Mouse (Mus musculus): ENCODE data around the gene Clybl. TPM values are rescaled to one million over a fixed set of nuclear protein-coding genes. Genes with fewer than 3 reads are reported as not detected.

Gene Clybl
- polyA plus RNA-seq, 1 experiment from 2014 or later: 8.1 TPM

- Histone ChIP-seq H3K27ac (no peak overlapping the region), H3K36me3 (ENCODE audit: inconsistent target) (no peaks in the 10 kb centered on the region), H3K79me2 (ENCODE audit: inconsistent target) (no peaks in the 10 kb centered on the region), H3K4me3 (ENCODE audit: inconsistent target) (no peak overlapping the region)
- 90% methylated on average over 13 of the region's 15 CpGs for WGBS (ENCODE audit: missing documents)
These were observed 199.7 kb downstream of the Clybl start for GRCm38 (mm10) chr14:122380896-122381845.

DNA sequence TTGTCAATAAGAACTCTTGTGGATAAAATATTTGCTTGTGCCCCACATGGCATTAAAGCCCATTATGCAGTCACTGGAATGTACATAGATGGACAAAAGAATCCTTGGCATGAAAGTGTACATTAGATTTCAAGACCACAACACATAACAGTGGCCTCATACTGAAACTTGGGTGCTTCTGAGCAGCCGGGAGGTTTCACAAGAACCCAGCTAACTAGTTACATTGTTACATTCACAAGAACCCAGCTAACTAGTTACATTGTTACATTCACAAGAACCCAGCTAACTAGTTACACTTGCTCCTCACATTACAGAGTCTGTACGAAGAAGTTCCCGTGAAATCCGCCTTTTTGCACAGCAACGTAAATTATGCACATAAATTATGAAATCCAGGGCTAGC, 200.8 kb downstream of the Clybl start:
- no peaks in the 10 kb centered on the region for H3K79me2 ChIP-seq (ENCODE audit: inconsistent target)
- no peak overlapping the region for H3K4me3 ChIP-seq (ENCODE audit: inconsistent target)
- 96% methylated on average over 5 of the region's 5 CpGs for WGBS (ENCODE audit: missing documents)
- H3K27ac ChIP-seq: no peak overlapping the region
- H3K36me3 ChIP-seq (ENCODE audit: inconsistent target): no peaks in the 10 kb centered on the region

GRCm38 (mm10) chr14:122383931-122384330, 202.4 kb downstream of the Clybl start:
- WGBS (ENCODE audit: missing documents): 93% methylated on average over 6 of the region's 6 CpGs
- Histone ChIP-seq H3K27ac (no peak overlapping the region), H3K79me2 (ENCODE audit: inconsistent target) (no peaks in the 10 kb centered on the region), H3K4me3 (ENCODE audit: inconsistent target) (no peak overlapping the region), H3K36me3 (ENCODE audit: inconsistent target) (no peaks in the 10 kb centered on the region)

GRCm38 (mm10) chr14:122384447-122385237, 203.1 kb downstream of the Clybl start:
- 92% methylated on average over 21 of the region's 21 CpGs for WGBS (ENCODE audit: missing documents)
- no peak overlapping the region for H3K4me3 ChIP-seq (ENCODE audit: inconsistent target)
- H3K27ac ChIP-seq: no peak overlapping the region
- no peaks in the 10 kb centered on the region for H3K36me3 ChIP-seq (ENCODE audit: inconsistent target)
- H3K79me2 ChIP-seq (ENCODE audit: inconsistent target): no peaks in the 10 kb centered on the region

- Histone ChIP-seq H3K79me2 (ENCODE audit: inconsistent target) (no peaks in the 10 kb centered on the region), H3K4me3 (ENCODE audit: inconsistent target) (no peak overlapping the region), H3K36me3 (ENCODE audit: inconsistent target) (no peaks in the 10 kb centered on the region), H3K27ac (no peak overlapping the region)
- WGBS (ENCODE audit: missing documents): 89% methylated on average over 3 of the region's 3 CpGs
These were observed 203.7 kb downstream of the Clybl start for GRCm38 (mm10) chr14:122385238-122385534.

- no peak overlapping the region for H3K27ac ChIP-seq
- no peaks in the 10 kb centered on the region for H3K36me3 ChIP-seq (ENCODE audit: inconsistent target)
- WGBS (ENCODE audit: missing documents): 100% methylated on average over 3 of the region's 5 CpGs
- H3K79me2 ChIP-seq (ENCODE audit: inconsistent target): no peaks in the 10 kb centered on the region
- H3K4me3 ChIP-seq (ENCODE audit: inconsistent target): no peak overlapping the region
These were observed 204.3 kb downstream of the Clybl start for GRCm38 (mm10) chr14:122385758-122386157.

- Histone ChIP-seq H3K27ac (no peak overlapping the region), H3K79me2 (ENCODE audit: inconsistent target) (no peaks in the 10 kb centered on the region), H3K36me3 (ENCODE audit: inconsistent target) (no peaks in the 10 kb centered on the region), H3K4me3 (ENCODE audit: inconsistent target) (no peak overlapping the region)
- 95% methylated on average over 17 of the region's 17 CpGs for WGBS (ENCODE audit: missing documents)
These were observed 205.0 kb downstream of the Clybl start for GRCm38 (mm10) chr14:122386281-122387130.

- 96% methylated on average over 5 of the region's 5 CpGs for WGBS (ENCODE audit: missing documents)
- Histone ChIP-seq H3K36me3 (ENCODE audit: inconsistent target) (no peaks in the 10 kb centered on the region), H3K4me3 (ENCODE audit: inconsistent target) (no peak overlapping the region)
These were observed 206.3 kb downstream of the Clybl start for GRCm38 (mm10) chr14:122387781-122388180.

GRCm38 (mm10) chr14:122388431-122389031, 207.0 kb downstream of the Clybl start:
- no peak overlapping the region for H3K4me3 ChIP-seq (ENCODE audit: inconsistent target)
- WGBS (ENCODE audit: missing documents): 93% methylated on average over 19 of the region's 19 CpGs
- no peaks in the 10 kb centered on the region for H3K79me2 ChIP-seq (ENCODE audit: inconsistent target)
- no peak overlapping the region for H3K27ac ChIP-seq
- H3K36me3 ChIP-seq (ENCODE audit: inconsistent target): no peaks in the 10 kb centered on the region

More at GRCm38 (mm10) chr14:122387781-122388180, 206.3 kb downstream of the Clybl start:
- Histone ChIP-seq H3K79me2 (ENCODE audit: inconsistent target) (no peaks in the 10 kb centered on the region), H3K27ac (no peak overlapping the region)

DNA sequence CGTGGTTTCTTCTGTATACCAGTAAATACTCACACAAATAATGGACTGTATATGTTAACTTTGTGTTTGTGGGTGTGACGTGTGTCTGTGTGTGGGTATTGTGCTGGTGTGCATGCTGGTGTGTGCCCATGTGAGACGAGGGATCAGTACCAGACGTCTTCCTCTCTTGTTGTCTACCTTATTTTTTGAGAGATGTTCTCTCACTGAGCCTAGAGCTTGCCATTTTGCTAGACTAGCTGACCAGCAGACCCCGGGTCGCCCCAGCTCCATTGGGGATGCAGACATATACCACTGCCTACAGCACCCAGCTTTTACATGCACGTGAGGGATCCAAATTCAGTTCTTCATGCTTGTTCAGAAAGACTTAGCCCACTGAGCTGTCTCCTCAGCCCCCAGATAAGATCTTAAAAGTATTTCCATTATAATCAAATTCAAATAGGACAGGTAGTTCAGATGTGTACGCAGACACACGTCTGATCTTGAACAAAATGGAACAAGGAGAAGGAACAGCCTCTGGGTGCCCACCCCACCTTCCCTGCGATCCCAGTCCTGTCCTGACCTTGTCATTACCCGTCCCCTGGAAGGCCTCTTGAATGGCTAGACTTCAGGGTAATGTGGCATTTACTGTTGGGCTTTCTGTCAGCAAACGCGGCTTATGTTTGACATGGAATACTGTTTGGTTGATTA, 208.3 kb downstream of the Clybl start:
- WGBS (ENCODE audit: missing documents): 90% methylated on average over 13 of the region's 13 CpGs
- Histone ChIP-seq H3K79me2 (ENCODE audit: inconsistent target) (no peaks in the 10 kb centered on the region), H3K36me3 (ENCODE audit: inconsistent target) (no peaks in the 10 kb centered on the region), H3K27ac (no peak overlapping the region), H3K4me3 (ENCODE audit: inconsistent target) (no peak overlapping the region)

- 1% methylated on average over 4 of the region's 4 CpGs for WGBS (ENCODE audit: missing documents)
- H3K79me2 ChIP-seq (ENCODE audit: inconsistent target): no peaks in the 10 kb centered on the region
- H3K36me3 ChIP-seq (ENCODE audit: inconsistent target): no peaks in the 10 kb centered on the region
- no peak overlapping the region for H3K27ac ChIP-seq
- no peak overlapping the region for H3K4me3 ChIP-seq (ENCODE audit: inconsistent target)
These were observed 209.4 kb downstream of the Clybl start for GRCm38 (mm10) chr14:122390935-122391334.

- Histone ChIP-seq H3K79me2 (ENCODE audit: inconsistent target) (no peaks in the 10 kb centered on the region), H3K27ac (no peak overlapping the region), H3K36me3 (ENCODE audit: inconsistent target) (no peaks in the 10 kb centered on the region), H3K4me3 (ENCODE audit: inconsistent target) (no peak overlapping the region)
- whole genome bisulfite sequencing (ENCODE audit: missing documents): 67% methylated on average over 1 of the region's 1 CpGs
These were observed 211.6 kb downstream of the Clybl start for GRCm38 (mm10) chr14:122393119-122393518.

- 86% methylated on average over 4 of the region's 4 CpGs for WGBS (ENCODE audit: missing documents)
- Histone ChIP-seq H3K36me3 (ENCODE audit: inconsistent target) (no peaks in the 10 kb centered on the region), H3K27ac (no peak overlapping the region), H3K79me2 (ENCODE audit: inconsistent target) (no peaks in the 10 kb centered on the region), H3K4me3 (ENCODE audit: inconsistent target) (no peak overlapping the region)
These were observed 217.2 kb downstream of the Clybl start for GRCm38 (mm10) chr14:122398676-122399075.

DNA sequence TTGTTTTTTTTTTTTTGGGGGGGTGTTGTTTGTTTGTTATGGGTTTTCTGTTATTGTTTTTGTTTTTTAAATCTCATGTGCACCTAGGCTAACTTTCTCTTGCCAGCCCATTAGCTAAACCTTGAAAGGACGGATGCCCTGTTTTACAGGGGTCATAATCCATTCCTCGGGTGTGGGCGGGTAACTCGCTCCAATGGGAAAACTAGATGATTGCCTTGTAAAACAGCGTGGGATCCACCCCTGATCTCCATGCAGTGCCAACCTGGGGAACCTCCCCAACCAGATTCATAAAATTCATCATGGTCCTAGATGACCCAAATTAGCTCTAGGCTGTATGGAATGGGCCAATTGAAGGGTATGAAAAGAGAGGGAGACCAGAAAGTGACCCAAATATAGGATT, 218.4 kb downstream of the Clybl start:
- WGBS (ENCODE audit: missing documents): 93% methylated on average over 5 of the region's 5 CpGs
- no peak overlapping the region for H3K27ac ChIP-seq
- H3K79me2 ChIP-seq (ENCODE audit: inconsistent target): no peaks in the 10 kb centered on the region
- no peaks in the 10 kb centered on the region for H3K36me3 ChIP-seq (ENCODE audit: inconsistent target)
- H3K4me3 ChIP-seq (ENCODE audit: inconsistent target): no peak overlapping the region

Measured in macrophage (primary cell).